Mouse (Mus musculus): ENCODE results near the gene Noc3l. TPM values are rescaled to one million over a fixed set of nuclear protein-coding genes. Genes with fewer than 3 reads are reported as not detected.

Gene Noc3l
- polyA plus RNA-seq, 1 experiment from 2014 or later: 8.1 TPM

DNA sequence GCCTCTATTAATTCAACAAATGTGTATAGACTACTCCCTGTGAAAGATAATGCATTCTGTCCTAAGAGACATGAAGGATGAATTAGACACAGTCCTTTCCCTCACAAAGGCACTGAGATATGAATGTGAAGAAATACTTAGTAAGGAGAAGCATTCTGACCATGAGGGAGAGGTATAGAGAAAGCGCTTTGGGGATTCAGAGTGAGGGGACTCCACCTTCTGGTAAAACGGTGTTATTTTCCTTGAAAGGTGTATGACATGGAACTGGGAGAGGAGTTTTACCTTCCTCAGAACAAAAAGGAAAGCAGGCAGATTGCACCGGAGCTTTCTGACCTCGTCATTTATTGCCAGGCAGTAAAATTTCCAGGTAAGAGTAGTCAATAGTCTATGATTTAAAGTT is 68.8 kb downstream of the Noc3l start:
- H3K4me2 ChIP-seq: no peak overlapping the region
- ATAC-seq: no peak
- H3K27ac ChIP-seq: no peak overlapping the region
- no peaks in the 10 kb centered on the region for H3K4me1 ChIP-seq
- H3K27me3 ChIP-seq (replicated peaks): no peaks in the 10 kb centered on the region
- H3K36me3 ChIP-seq: no peaks in the 10 kb centered on the region
- no peaks in the 10 kb centered on the region for H3K9me3 ChIP-seq (replicated peaks)
- 38% methylated on average over 4 of the region's 4 CpGs for WGBS (ENCODE audit: insufficient replicate concordance)
- no peak overlapping the region for H3K9ac ChIP-seq
- no peak overlapping the region for H3K4me3 ChIP-seq

DNA sequence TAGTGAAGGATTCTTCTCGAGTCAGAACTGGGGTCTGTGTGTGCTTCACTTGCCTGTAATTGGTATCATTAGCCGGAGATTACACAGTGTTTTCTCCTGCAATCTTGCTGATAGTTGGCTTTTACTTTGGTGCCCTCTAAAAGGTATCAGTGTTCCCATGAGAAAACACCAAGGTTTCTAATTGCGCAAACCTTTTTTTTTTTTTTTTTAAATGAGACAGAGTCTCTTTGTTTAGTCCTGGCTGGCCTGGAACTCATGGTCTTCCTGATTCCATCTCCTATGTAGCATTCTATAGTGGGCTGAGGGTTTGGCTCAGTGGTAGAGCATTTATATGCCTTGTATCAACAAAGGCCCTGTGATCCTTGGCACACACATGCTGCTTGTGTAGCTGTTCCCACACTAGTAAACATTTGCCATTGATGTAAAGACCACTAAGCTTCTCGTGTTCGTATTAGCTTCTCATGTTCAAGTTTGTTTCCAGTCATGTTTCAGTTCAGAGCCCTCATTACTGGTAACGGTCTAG is 72.5 kb downstream of the Noc3l start:
- no peaks in the 10 kb centered on the region for H3K27me3 ChIP-seq (replicated peaks)
- no peak overlapping the region for H3K4me2 ChIP-seq
- H3K9me3 ChIP-seq (replicated peaks): no peaks in the 10 kb centered on the region
- no peaks in the 10 kb centered on the region for H3K36me3 ChIP-seq
- H3K4me1 ChIP-seq: no peaks in the 10 kb centered on the region
- no peak overlapping the region for H3K4me3 ChIP-seq
- 61% methylated on average over 6 of the region's 6 CpGs for WGBS (ENCODE audit: insufficient replicate concordance)
- H3K27ac ChIP-seq: no peak overlapping the region
- no peak for ATAC-seq
- no peak overlapping the region for H3K9ac ChIP-seq

DNA sequence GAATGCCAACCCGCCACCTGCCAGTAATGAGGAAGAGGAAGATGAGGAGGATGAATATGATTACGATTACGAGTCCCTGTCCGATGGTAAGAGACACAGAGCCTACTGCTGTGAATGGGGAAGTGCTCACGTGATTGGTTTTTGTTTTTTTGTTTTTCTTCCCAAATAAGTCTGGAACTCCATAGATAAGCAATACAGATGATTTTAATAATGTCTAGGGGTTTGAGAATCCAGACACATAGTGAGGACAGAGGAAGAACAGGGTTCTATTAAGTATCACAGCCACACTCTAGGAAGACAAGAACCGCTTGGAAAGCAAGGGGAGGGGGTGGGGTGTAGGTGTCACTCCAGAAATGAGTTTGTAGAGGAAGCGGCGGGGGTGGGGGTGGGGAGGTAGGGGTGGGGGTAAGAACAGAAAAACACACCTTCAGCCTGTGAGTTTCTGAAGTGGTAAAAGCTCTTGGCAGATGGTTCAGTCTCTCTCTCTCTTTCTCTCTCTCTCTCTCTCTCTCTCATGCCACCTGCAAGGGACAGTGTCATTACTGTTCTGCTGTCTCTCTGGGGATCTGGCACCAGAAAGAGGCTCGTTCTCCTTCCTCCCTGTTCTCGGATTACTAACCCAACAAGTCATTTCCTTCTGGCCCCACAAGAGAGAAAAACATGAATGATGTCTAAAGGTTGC is 73.1 kb downstream of the Noc3l start:
- no peak for ATAC-seq
- no peak overlapping the region for H3K4me3 ChIP-seq
- 41% methylated on average over 10 of the region's 10 CpGs for WGBS (ENCODE audit: insufficient replicate concordance)
- H3K4me2 ChIP-seq: no peak overlapping the region
- H3K27ac ChIP-seq: no peak overlapping the region
- no peaks in the 10 kb centered on the region for H3K9me3 ChIP-seq (replicated peaks)
- no peaks in the 10 kb centered on the region for H3K4me1 ChIP-seq
- H3K9ac ChIP-seq: no peak overlapping the region
- no peaks in the 10 kb centered on the region for H3K36me3 ChIP-seq
- H3K27me3 ChIP-seq (replicated peaks): no peaks in the 10 kb centered on the region

DNA sequence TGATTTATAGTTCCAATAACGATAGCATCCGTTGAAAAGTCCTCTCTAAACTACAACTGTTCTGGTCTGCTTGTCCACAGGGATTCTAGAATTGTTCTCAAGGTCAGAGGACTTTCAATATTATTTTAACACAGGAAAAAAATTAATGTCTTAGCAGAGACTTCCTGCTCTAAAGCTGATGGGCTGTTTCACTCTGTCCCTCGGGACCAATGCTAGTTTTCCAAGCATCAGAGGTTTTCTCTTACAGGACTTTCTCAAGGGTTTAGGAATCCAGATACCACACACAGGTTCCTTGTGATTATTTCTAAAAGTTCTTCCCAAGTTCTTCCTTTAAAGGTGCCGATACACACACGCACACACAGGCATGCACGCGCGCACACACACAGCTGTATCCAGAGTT is 74.5 kb downstream of the Noc3l start:
- Histone ChIP-seq H3K4me2 (no peak overlapping the region), H3K9ac (no peak overlapping the region), H3K27me3 (replicated peaks) (no peaks in the 10 kb centered on the region), H3K4me3 (no peak overlapping the region), H3K27ac (no peak overlapping the region), H3K36me3 (no peaks in the 10 kb centered on the region), H3K4me1 (no peaks in the 10 kb centered on the region), H3K9me3 (replicated peaks) (no peaks in the 10 kb centered on the region)
- WGBS (ENCODE audit: insufficient replicate concordance): 82% methylated on average over 8 of the region's 8 CpGs
- no peak for ATAC-seq

Other genes starting within 250 kb of the Noc3l start
- gene Tbc1d12, start 17.3 kb upstream of the Noc3l start, polyA plus RNA-seq (2016; fragmentation: Nextera tagmentation; extraction: Ambion mirVana): 2.0 and 2.3 TPM in 2 replicates
- 44.5 and 45.8 TPM in 2 replicates for gene Hells, start 111.7 kb upstream of the Noc3l start, polyA plus RNA-seq (2016; fragmentation: Nextera tagmentation; extraction: Ambion mirVana)
- not detected in 2 replicates for gene Cyp2c55, start 187.8 kb upstream of the Noc3l start, polyA plus RNA-seq (2016; fragmentation: Nextera tagmentation; extraction: Ambion mirVana)
- not detected in 2 replicates for gene Cyp2c65, start 241.8 kb upstream of the Noc3l start, polyA plus RNA-seq (2016; fragmentation: Nextera tagmentation; extraction: Ambion mirVana)